Mouse (Mus musculus): Measurements from ENCODE around the gene Ikzf4. TPM values are rescaled to one million over a fixed set of nuclear protein-coding genes. Genes with fewer than 3 reads are reported as not detected.

The Ikzf4 gene
- total RNA-seq (2021), result 1 to 10 TPM in 1 of 2 experiments, under 1 TPM in 1; 0.93 to 1.4 TPM
- long read RNA-seq, experiment 1, result 0 reads
- long read RNA-seq, experiment 2, partial matches to known transcripts, result 0 of 3 reads
- long read RNA-seq, experiment 2, other reads (novel, unspliced or antisense), result 3 of 3 reads

DNA sequence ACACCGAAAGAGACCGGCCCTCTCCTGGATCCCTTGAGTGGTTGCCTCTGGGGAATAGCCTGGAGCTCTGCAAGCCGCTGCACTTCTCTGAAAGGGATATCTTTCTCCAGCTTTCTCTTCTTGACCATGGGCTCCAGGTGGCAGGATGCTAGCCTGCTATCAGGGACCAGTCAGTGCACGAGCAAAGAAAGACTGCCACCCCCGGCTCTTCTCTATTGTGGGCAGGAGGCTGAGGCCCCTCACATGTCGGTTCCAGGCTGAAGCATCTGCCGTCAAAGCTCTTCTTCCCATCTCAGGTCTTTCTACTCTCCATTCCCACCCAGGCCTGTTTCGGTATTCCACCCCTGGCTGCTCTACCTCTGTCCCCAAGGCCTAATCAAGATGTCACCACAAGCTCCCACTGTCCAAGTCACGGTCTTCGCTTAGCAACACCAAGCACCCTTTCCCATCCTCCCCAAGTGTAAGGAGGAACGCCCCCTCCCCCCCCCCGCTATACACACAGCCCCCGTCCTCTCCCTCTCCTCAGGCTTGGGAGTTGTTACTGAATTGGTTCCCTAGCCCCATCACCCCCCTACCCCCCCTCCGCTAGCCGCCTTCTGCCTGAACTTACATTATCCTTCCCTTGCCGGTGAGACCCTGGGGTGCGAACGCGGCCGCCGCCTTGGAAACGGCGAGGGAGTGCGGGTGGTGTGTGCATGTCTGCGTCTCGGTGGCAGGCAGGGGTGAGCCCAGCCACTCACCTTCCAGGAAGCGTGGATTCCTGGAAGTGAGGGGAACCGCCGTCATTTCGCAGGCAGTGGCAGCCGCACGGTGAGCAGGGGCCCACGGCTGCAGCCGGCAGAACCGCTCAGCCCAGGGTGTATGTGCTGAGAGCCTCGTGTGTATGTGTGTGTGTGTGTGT lies at the start of gene Ikzf4:
TSS of gene Ikzf4 (minus strand) at position 881 of the 901 bp plus-strand sequence.
- DNase-seq (ENCODE audit: low spot score in 2 of 2), result peak in 1 of 2 experiments; percentile 33

DNA sequence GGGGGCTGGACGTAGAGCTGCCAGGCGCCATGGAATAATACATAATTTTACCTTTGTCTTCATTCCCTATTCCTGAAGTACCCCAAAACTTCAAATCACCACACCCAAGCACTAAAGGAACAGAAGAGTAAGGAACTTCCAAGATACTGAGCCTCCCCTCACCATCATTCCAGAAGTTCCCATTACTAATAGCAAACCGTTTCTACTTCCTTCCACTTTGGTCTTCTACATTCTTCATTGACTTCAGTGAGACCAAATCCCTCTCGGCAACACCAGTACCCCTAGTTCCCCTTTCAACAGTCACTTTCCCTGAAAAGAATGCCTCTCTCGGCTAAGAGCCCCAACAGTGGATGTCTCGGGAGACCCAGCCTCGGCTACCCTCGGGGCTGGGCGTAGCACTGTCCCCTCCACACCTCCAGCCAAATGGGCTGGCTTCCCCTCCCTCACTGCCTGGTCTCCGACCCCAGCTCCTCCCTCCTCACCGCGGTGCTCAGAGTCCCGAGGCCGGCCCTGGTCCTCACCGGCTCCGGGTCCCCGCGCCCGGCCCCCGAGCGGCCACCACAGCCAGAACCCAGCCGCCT lies 49.7 kb upstream of the Ikzf4 start:
- DNase-seq (ENCODE audit: low spot score in 2 of 2), result peak in 1 of 2 experiments; percentile 36

DNA sequence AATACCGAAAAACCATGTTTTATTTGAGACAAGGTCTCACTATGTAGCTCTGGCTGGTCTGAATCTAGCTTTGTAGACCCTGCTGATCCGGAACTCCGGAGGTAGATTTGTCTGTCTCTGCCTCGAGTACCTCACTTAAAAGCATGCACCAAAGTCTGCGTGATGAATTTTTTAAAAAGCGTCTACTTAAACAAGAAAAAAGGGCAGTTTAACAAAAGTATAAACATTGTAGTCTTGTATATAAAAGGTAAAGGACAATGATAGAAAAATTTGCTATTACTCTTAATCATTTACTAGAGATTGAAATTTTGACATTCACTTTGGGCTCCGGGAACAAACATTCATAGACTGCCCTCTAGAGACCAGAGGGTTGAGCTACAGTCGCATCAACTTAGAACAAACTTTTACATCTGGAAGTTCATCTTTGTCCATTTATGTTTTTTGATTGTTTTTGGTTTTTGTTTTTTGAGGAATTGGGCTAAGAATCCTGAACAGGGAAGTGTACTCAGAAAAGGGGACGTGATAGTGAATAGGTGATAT lies 28.7 kb upstream of the Ikzf4 start:
- no peak for DNase-seq (ENCODE audit: low spot score in 2 of 2)

DNA sequence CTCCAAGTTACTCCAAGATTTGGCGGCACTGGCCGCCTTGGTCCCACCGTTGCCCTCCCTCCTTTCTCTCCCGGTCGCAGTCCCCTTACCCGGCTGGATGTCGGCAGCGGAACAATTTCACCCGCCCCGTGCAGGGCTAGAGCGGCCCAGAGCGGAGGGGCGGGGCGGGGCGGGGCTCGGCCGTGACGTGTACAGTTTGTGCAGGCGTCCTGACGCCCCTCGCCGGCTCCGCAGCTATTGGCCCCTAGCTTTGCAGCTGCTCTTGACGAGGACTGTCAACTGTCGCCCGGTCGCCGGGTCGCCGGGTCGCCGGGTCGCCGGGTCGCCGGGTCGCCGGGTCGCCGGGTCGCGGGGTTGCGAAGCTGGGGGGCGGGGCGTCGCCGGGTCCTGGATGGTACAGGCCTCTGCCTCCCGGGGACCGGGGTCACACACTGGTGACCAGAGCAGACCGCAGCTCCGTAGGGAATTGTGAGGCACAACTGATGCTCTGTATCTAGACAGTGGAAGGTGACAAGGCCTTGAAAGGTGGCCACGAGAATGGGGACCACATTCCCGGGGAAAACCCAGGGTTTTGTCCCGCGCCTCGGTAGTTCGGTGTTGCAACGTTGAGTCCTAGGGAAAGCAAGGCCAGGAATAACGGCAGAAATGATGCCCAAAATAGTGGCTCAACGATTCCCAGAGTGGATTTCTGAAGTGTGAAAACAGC lies 28.1 kb upstream of the Ikzf4 start, which contains the start of gene Suox:
TSS of gene Suox (minus strand) at position 311 of the 706 bp plus-strand sequence.
- DNase-seq (ENCODE audit: low spot score in 2 of 2), result peak; percentile 65 to 79

DNA sequence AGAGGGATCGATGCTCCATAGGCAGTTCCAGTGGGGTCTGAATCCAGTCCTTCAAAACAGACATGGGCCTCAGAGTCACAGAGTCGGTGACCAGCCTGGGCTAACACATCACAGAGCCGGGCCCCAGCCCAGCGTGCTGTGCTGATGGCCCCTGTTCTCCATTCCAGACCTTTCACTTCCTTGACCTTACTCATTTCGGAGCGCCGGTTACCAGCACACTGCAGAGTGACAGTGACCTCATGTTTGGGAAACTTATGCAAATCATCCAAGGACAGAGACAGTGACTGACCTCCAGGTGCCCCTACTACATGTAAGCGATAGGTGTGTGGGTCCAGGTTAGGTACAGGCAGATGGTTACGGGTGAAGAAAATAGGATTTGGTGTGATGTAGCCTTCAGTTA lies 25.4 kb upstream of the Ikzf4 start:
- no peak for DNase-seq (ENCODE audit: low spot score in 2 of 2)

DNA sequence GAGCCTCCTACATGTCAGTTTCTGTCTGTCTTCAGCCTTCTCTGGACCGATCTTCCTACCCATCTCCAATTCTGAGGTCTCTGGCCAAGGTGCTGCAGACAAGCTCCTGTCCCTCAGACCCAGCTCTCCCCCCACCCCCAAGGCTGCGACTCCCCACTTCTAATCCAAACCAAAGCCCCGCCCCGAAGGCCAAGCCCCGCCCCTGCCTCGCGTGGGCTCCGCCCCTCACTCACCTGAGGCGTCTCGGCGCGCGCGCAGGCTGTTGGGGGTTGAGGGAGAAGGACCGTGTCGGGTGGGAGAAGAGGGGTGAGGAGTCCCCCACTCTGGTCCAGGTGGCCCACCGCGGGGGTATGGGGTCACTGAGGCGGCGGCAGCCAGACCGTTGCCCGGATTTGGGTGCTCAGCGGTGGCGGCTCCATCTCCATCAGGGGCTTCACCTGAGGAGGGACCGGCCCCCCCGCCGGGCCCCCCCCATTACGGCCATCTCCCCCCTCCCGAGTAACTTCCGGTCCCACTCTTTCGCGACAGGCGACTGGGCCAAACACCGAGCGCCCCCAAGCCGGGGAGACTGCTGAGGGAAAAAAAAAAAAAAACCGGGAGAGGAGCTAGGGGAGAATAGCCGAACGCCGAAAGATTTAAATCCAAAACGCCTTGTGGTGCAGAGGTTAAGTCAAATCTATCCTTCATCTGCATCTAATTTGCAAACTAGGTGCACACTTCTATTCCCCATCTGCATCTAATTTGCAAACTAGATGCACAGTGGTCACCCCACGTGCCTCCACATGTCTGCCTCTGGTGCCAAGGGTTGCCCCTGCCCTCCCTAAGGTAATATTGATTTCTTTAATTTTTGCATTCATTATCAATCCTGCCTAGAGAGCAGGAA lies 23.2 kb upstream of the Ikzf4 start:
- DNase-seq (ENCODE audit: low spot score in 2 of 2), result peak in 1 of 2 experiments; percentile 30

DNA sequence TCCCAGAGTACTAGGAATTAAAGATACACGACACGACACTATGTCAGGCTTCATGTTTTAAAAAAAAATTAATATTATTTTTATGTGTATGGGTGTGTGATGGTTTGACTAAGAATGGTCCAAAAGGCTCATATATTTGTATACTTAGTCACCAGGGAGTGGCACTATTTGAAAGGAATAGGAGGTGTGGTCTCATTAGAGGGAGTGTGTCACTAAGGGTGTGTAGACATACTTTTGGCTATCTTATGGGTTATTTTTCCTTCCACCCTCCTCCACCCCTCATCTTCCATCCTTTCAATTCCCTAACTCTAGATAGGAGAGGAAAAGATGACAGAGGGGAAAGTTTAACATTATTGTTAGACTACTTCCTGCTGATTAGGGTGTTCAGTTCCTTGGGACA lies 20.0 kb upstream of the Ikzf4 start:
- no peak for DNase-seq (ENCODE audit: low spot score in 2 of 2)

DNA sequence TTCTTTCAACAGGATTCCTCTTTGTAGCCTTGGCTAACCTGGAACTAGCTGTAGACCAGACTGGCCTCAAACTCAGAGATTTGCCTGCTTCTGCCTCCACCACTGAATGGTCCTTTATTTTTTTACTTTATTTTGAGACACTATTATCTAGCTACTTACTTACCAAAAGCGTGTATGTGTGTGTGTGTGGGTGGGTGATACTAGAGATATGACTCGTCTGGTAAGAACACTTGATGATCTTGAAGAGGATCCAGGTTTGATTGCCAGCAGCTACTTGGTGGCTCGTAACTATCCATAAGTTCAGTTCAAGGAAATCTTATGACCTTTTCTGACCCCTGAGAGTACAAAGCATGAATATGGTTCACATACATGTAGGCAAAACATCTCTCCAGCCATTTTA lies 19.5 kb upstream of the Ikzf4 start:
- no peak for DNase-seq (ENCODE audit: low spot score in 2 of 2)

DNA sequence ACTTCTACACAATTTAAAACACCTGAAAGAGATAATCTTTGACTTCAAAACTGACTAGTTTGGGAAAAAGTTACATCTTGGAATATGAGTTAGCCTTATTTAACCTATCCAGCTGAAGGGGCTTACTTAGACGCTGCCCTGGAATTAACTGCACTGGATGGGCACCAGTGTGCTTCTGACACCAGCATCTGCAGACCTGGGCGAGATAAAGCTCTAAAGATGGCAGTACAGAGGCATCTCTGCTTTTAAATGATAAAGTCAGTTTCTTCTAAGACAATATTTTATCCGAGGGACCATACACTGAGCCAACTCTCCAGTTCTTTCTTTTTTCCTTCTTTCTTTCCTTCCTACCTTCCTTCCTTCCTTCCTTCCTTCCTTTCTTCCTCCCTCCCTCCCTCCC lies 19.0 kb upstream of the Ikzf4 start:
- DNase-seq (ENCODE audit: low spot score in 2 of 2), result no peak

DNA sequence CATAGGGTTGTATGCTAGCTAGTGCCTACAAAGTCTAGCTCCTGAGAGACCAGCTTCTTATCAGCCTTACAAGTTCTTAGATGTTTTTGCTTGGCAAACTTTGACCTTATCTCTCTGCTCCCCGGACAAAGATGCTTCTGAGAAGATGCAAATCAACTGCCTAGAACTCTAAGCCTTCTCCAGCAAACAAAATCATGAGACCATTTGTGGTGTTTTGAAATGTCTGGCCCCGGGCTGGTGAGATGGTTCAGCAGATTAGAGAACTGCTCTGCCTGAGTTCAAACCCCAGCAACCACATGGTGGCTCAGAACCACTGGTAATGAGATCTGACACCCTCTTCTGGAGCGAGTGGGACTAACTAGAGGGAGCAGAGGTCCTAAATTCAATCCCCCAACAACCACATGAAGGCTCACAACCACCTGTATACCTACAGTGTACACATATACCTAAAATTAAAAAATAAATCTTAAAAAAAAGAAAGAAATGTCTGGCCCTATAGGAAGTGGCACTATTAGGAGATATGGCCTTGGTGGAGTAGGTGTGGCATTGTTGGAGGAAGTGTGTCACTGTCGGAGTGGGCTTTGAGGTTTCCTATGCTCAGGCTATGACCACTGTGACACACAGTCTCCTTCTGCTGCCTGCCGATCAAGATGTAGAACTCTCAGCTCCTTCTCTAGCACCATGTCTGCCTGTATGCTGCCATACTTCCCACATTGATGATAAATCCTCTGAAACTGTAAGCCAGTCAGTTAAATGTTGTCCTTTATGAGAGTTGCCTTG lies 17.8 kb upstream of the Ikzf4 start:
- no peak for DNase-seq (ENCODE audit: low spot score in 2 of 2)

DNA sequence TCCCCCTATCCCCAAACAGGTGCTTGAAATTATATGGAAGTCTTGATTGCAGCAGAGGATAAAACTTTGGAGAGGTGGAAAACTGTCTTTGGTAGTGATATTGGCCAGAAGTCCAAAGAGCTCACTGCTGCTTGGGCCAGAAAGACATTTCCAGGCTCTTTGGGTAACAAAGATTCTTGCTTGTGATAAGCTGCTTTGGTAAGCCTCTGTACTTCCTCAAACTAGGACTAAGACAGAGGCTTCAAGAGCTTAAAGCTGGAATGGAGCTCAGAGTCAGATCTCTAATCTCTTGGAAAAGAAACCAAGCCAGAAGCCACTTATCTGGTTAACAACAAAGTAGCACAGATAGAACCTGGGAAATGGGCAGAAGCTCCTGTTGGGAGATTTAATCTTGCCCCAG lies 16.7 kb upstream of the Ikzf4 start:
- DNase-seq (ENCODE audit: low spot score in 2 of 2), result no peak

DNA sequence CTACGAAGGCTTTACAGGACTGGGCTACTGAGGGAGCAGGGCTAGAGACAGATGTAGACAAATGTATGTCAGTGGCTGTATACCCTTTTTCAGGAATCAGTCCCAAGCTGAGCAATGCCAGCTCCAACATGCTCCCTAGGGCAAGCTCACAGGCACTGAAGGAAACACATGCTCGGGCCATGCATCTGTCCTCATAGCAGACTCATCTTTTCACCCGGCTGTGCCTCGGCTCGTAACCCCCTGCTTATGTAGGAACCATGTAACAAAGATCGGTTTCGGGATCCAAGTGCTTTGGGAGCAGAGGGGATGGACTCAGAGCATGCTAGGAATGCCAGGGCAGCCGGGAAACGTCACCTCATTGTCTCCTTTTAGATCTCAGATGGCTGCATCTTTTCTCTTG lies 13.7 kb upstream of the Ikzf4 start:
- DNase-seq (ENCODE audit: low spot score in 2 of 2), result no peak

DNA sequence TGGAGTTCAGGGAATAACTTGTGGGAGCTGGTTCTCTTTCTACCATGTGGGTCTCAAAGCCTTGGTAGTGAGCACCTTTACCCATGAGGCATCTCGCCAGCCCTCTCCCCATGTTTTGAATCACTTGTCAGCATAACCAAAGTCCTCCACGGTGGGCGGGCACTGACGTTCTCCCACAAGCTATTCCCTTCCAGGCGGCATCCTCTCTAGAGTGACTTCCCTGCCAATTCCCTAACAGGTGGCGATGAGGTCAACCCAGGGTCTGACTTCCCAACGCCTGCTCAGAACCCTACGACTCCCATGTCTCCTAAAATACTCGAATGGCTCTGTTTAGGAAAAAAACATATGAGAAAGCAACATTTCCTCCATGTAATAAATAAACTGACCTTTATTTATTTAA lies 12.1 kb upstream of the Ikzf4 start:
- DNase-seq (ENCODE audit: low spot score in 2 of 2), result no peak

DNA sequence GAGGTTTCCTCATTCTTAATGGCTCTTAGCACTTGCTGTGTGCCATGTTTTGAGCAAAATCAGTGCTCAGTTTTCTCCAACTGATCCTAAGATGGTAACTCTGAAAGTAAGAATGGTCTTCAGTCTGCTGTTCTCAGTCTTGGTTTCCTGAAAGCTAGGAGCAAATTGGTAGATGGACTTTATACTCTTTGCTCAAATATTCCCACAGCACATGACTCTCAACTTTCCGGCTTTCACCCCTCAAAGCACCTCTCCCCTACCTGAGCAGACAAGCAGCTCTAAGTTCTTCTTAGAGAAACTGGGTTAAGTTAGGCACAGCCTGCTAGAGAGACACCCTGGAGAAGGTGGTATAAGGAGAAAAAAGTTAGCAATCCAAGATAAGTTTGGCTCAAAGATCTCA lies 10.9 kb upstream of the Ikzf4 start:
- no peak for DNase-seq (ENCODE audit: low spot score in 2 of 2)

DNA sequence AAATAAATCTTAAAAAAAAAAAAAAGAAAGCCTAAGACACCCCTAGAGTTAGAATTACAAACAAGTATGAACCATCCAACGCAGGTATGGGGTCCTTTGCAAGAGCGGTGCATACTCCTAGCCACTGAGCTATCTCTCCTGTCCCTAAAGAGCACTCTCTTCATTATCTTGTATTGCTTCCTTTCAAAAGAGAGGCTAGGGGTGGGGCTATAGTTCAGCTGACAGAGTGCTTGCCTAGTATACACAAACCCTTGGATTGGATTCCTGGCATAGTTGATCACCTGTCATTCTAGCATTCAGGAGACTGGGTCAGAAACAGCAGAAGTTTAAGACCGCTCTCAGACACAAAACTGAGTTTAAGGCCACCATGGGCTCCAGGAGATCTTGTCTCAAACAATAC lies 9.5 kb upstream of the Ikzf4 start:
- no peak for DNase-seq (ENCODE audit: low spot score in 2 of 2)

DNA sequence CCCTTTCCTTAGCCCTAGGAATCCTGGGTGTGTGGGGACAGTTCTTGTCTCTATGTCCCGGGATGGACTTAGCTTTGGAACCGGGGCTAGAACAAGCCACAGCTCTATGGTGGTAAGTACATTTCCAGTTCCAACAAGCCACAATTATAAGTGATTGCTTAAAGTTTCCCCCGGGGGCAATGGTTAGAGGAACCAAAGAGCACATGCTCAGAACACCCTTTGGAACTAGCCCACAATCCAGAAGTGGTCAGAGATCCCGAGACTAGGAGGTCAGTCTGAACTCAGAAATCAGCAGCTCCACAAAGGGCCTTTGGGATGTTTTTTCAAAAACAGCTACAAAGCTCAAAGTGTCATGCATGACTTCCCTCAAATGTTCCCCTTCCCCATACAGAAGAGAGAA lies 8.1 kb upstream of the Ikzf4 start:
- no peak for DNase-seq (ENCODE audit: low spot score in 2 of 2)

DNA sequence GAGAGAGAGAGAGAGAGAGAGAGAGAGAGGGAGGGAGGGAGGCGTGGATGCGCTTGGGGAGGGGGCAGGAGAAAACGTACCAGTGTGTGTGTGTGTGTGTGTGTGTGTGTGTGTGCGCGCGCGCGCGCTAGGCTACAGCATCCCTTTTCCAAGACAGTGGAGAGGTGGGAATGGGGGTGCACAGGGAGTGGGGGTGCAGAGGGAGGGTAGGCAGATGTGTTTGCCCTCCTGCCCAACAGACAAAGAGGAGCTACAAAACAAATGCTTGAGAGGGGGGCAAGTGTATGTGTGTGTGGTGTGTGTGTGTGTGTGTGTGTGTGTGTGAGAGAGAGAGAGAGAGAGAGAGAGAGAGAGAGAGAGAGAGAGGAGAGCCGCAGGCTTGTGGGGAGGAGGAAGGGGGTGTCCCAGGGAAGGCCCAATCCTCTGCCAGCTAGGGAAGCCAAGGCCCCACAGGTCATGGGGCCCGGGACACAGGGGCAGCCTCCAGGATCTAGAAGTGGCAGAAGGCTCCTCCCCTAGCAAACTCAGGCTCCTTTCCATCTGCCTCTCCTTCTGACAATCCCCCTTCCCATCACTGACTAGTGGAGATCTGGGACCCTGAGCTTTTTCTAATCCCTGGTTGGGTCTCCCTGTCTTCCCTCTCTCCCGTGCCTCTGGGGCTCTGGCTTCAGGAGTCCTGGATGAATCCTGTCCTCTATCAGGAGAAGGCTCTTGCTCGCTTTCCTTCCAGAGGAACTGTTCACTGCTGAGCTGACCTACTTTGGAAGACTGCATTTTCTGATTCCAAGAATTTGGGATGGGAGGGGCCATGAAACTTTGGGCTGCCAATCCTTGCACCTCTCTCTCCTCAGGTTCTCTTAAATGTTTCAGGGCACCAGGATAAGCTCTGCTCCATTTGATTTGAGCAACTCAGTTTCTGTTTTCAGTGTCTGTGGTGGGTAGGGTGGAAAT lies 623 bp upstream of the Ikzf4 start:
- peak in 1 of 2 experiments; percentile 39 for DNase-seq (ENCODE audit: low spot score in 2 of 2)

DNA sequence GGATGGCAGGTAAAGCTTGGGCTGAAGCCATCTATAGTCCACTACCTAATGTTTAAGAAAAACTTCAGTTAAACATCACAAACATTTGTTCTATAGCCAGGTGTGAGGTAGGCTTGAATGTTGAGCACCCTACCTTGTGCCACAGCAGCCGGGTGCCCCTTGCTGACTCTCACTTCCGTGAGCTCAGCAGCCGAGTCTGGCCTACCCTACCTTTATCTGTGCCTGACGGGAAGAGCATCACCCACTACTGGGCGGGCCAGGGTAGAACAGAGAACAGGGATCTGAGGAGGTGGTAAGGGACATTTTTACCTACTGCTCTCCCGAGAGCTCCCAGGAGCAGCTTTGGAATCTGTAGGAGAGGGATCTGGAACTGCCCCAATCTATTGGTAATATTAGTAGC lies 3.0 kb downstream of the Ikzf4 start:
- no peak for DNase-seq (ENCODE audit: low spot score in 2 of 2)

DNA sequence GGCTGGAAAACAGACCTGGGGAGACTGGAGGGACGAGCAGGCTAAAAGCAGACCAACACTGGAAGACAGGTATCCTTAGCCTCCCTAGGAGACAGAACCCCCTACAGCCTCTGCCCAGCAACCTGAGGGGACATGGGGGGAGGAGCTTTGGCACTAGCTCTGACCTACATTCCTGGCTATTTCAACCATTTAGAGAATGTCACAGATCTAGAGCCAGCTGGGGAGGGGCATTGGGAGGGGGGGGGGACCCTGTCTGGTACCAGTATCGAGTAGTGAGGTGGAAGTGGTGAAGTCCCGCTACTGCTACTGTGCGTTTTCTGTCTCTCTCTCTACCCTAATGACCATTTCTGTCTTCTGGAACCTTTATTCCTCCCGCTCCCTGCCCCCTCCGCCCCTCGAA lies 3.9 kb downstream of the Ikzf4 start:
- DNase-seq (ENCODE audit: low spot score in 2 of 2), result no peak

Data from gastrocnemius, postnatal 4 days (tissue).